9 mouse cellular contexts compared by ENCODE assay signal in the genomic region with DNA sequence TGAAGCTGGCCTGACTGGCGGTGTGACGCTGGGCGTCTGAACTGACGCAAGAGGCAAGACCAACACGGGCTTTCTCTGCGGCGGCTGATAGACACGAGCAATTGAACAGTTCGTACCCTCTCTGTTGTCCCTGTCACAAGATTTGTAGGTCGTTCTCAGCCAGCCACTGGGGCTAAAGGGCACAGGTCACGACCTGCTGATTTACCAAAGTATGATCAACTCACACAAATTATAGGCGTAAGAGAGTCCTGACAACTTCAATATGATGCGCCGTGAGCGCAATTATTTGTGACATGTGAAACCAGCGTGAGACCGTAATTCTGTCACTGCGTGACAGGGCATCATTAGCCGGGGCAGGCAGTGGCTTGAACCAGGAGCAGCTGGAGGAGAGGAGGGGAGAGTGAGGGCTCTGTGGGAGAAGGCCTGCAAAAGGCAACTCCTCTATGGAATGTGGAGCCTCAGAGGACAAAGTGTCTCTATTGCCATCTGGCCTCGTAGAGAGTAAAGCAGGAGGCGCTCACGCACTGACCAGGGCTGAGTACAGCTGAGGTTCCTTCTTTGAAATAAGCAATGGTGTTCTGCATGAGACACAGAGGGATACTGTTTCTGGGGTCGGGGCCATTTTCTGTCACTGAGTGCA.
DNase-seq lines count a peak whose midpoint lies in the region; ATAC-seq lines count a peak whose summit lies in the region.
"Had no signal": no experiment of that assay in that cellular context is flagged by ENCODE, and none has a peak within 500 bp of the region (broad histone marks: within the 10 kb centered on the region; RNA-seq: fewer than 3 reads in every experiment).

No protein-coding gene starts in this region.

- no peak overlapping the region for H3K27ac ChIP-seq in liver, embryonic 11.5 days (ENCODE audit: low read depth, low read length)

- H3K4me1 ChIP-seq in liver, embryonic 11.5 days (replicated peaks; ENCODE audit: control insufficient read depth, insufficient read depth, low read length) = no peaks in the 10 kb centered on the region

- WGBS in liver, embryonic 11.5 days = 76% methylated on average over 23 of the region's 23 CpGs

- H3K4me2 ChIP-seq in liver, embryonic 11.5 days = no peak overlapping the region

- H3K9ac ChIP-seq in liver, embryonic 11.5 days (ENCODE audit: low read depth, low read length) = no peak overlapping the region

- H3K9me3 ChIP-seq in liver, embryonic 11.5 days (ENCODE audit: control insufficient read depth, low read length) = no peaks in the 10 kb centered on the region

- no peak for ATAC-seq in liver, embryonic 11.5 days (replicated peaks; ENCODE audit: low FRiP score)

- H3K36me3 ChIP-seq in liver, embryonic 11.5 days (ENCODE audit: control insufficient read depth, insufficient read depth, low read length) = no peaks in the 10 kb centered on the region

- no peak overlapping the region for H3K4me3 ChIP-seq in liver, embryonic 11.5 days (ENCODE audit: low read depth, low read length)

- no peaks in the 10 kb centered on the region for H3K27me3 ChIP-seq in liver, embryonic 11.5 days (replicated peaks; ENCODE audit: control insufficient read depth, insufficient read depth, low read length)

- DNase-seq in adrenal gland, postnatal 10 days = peak; percentile 25
- no peak for DNase-seq in adrenal gland, adult 18-20 months (ENCODE audit: low spot score in 2 of 2)
- peak; percentile 29 for DNase-seq in urinary bladder, postnatal 14 days (ENCODE audit: low spot score)
- DNase-seq in urinary bladder, postnatal 10 days (ENCODE audit: low spot score) = no peak
- DNase-seq in lung, postnatal 14 days = peak; percentile 7
- DNase-seq in B cell, adult 2 months = no peak
- DNase-seq in layer of hippocampus, adult 9-11 months = no peak
- DNase-seq in liver, embryonic 11.5 days (ENCODE audit: low spot score) = no peak
- DNase-seq: thymus, postnatal 25 days had no signal

Comparison
In these comparisons a context has a peak if more than half of its experiments do, and no peak if none do; other contexts are left out.
1. DNase-seq: peak in adrenal gland, postnatal 10 days (single experiment), urinary bladder, postnatal 14 days (single experiment) and lung, postnatal 14 days (single experiment); none in adrenal gland, adult 18-20 months (0 of 2), urinary bladder, postnatal 10 days (single experiment), B cell, adult 2 months (0 of 2), layer of hippocampus, adult 9-11 months (single experiment) and liver, embryonic 11.5 days (single experiment).